Mouse (Mus musculus) midbrain, embryonic 11.5 days (tissue): ENCODE results near the gene Sergef. TPM values are rescaled to one million over a fixed set of nuclear protein-coding genes. Genes with fewer than 3 reads are reported as not detected.
"Not testable (repeated sequence)": the region's sequence is repeated elsewhere in the genome, so short reads cannot be mapped to it uniquely, and the experiment has no call there.

Source experiments
- ATAC-seq: fragments of 200-750 bp; cut with Nextera tagmentation; 2 replicates; pipeline ENCODE4 v1.8.0; 2017; ENCODE audit warnings: moderate TSS enrichment, moderate library complexity; ENCODE audit not compliant: low FRiP score
- DNase-seq: peaks from one replicate; pipeline ENCODE4 v3.0.0; 2015; ENCODE audit warnings: low spot score; ENCODE audit errors: missing footprints
- H3K27ac ChIP-seq: fragments of 300-500 bp; sonication (generic); 2 replicates; pipeline ENCODE4 v1.5.1; 2014; ENCODE audit warnings: low read depth, low read length
- H3K27me3 ChIP-seq: fragments of 300-500 bp; sonication (generic); 2 replicates; pipeline ENCODE4 v1.6.1; 2014; ENCODE audit warnings: mild to moderate bottlenecking, low read length, moderate library complexity, mixed read lengths; ENCODE audit not compliant: control insufficient read depth, insufficient read depth
- H3K36me3 ChIP-seq: fragments of 300-500 bp; sonication (generic); 2 replicates; pipeline ENCODE4 v1.6.1; 2014; ENCODE audit warnings: mild to moderate bottlenecking, low read length, moderate library complexity, mixed read lengths; ENCODE audit not compliant: control insufficient read depth, insufficient read depth
- H3K4me1 ChIP-seq: fragments of 300-500 bp; sonication (generic); 2 replicates; pipeline ENCODE4 v1.6.1; 2014; ENCODE audit warnings: low read length; ENCODE audit not compliant: control insufficient read depth, insufficient read depth
- H3K4me2 ChIP-seq: fragments of 300-500 bp; sonication (generic); 2 replicates; pipeline ENCODE4 v1.6.1; 2014; ENCODE audit warnings: mild to moderate bottlenecking, moderate library complexity
- H3K4me3 ChIP-seq: fragments of 300-500 bp; sonication (generic); 2 replicates; pipeline ENCODE4 v1.5.1; 2014; ENCODE audit warnings: low read depth, low read length
- H3K9ac ChIP-seq: fragments of 300-500 bp; sonication (generic); 2 replicates; pipeline ENCODE4 v1.6.1; 2014; ENCODE audit warnings: low read length
- H3K9me3 ChIP-seq: fragments of 300-500 bp; sonication (generic); 2 replicates; pipeline ENCODE4 v1.6.1; 2016; ENCODE audit warnings: low read length; ENCODE audit not compliant: control insufficient read depth
- WGBS: fragments of 180-500 bp; shearing (Covaris S2); extraction: QIAGEN DNeasy Blood & Tissue Kit; methylation state at CpG from one replicate; pipeline ENCODE4 v1.1.7; 2014; 5-methylcytosine and 5-hydroxymethylcytosine counted together
- polyA plus RNA-seq: library from polyadenylated mRNA; unstranded; fragments of >200 nt; fragmentation: Nextera tagmentation; extraction: Ambion mirVana; gene quantifications from 2 replicates; pipeline ENCODE4 v1.2.1, GENCODE M21; 2014

The Sergef gene
- 14.3 and 15.7 TPM in 2 replicates for polyA plus RNA-seq

DNA sequence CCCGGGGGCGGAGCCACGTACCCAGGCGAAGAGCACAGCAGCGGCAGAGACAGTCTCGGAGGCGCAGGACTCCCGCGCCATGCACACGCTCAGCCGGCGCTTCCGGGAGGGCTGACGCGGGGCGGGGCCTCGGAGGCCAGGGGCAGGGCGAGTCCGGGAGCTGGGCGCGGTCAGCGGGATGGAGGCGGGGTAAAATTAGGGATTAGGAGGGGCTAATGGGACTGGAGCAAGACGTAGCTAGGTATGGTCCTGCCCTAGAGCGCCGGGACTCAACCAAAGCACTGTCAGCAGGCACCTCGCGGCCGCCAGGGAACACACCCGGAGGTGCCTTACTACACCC, at the start of gene Sergef:
TSS of gene Sergef (minus strand) at position 116 of the 340 bp plus-strand sequence.
- H3K9me3 ChIP-seq = no peaks in the 10 kb centered on the region
- peak within 1 kb of the TSS; percentile 75 for H3K9ac ChIP-seq
- 0% methylated on average over 30 of the region's 30 CpGs for WGBS
- H3K4me1 ChIP-seq = peaks cover 8% of the 10 kb centered on the region; the same call in 1 of the 2 replicates
- no peaks in the 10 kb centered on the region; the same call in 1 of the 2 replicates for H3K27me3 ChIP-seq
- peak within 1 kb of the TSS; percentile 46; the same call in 1 of the 2 replicates for H3K27ac ChIP-seq
- DNase-seq (peak; percentile 98), ATAC-seq (peak; percentile 96)
- H3K4me2 ChIP-seq = peak within 1 kb of the TSS; percentile 74
- no peaks in the 10 kb centered on the region for H3K36me3 ChIP-seq
- peak within 1 kb of the TSS; percentile 60 for H3K4me3 ChIP-seq

DNA sequence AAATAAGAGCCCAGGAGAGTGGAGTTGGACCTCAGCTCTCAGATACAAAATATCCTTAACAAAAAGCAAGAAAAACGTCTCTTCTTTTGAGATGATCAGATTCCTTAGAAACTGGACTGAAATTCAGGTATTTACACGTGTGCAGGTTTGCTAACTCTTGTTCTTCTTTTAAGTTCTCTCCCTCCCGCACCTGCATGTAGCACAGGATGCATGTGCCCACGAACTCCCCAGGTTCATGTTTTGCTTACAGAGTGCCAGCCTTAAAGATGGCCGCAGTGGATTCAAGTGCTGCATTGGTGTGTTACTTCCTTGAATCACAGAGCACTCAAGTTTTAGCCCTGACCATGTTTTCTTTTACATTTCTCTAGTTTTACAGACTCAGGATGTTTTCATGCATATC, 47.2 kb upstream of the Sergef start:
- no peaks in the 10 kb centered on the region for H3K27me3 ChIP-seq
- DNase-seq = peak; percentile 75
- WGBS = 85% methylated on average over 5 of the region's 5 CpGs
- H3K4me1 ChIP-seq = no peaks in the 10 kb centered on the region
- no peak for ATAC-seq
- H3K4me2 ChIP-seq = no peak overlapping the region
- no peak overlapping the region for H3K27ac ChIP-seq
- H3K9me3 ChIP-seq = no peaks in the 10 kb centered on the region
- no peak overlapping the region for H3K9ac ChIP-seq
- peaks cover 13% of the 10 kb centered on the region for H3K36me3 ChIP-seq
- no peak overlapping the region for H3K4me3 ChIP-seq

DNA sequence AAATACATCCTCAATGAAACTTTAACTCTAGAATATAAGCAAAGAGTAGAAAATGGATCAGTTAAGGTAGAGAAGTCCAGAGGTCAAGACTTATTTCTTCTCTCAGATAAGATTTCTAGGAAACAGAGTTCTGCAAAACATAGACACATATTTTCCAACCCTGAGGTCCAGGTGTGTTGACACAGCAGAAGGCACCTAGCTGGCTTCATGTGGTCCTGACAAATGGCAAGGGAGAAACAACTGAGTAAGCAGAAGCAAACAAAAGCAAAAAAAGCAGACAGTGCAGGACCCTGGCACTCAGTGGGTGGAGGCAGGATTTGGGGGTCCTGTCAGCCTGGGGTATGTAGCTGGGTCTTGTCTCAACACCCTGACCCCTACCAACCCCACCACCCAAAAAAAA, 41.1 kb upstream of the Sergef start:
- Histone ChIP-seq H3K4me3 (no peak overlapping the region), H3K4me2 (no peak overlapping the region)
- no peak for DNase-seq

GRCm38 (mm10) chr7:46679044-46679443, 39.4 kb upstream of the Sergef start:
- H3K4me2 ChIP-seq, H3K9me3 ChIP-seq, H3K36me3 ChIP-seq, H3K4me1 ChIP-seq, H3K27me3 ChIP-seq, ATAC-seq, H3K4me3 ChIP-seq, H3K9ac ChIP-seq, H3K27ac ChIP-seq: not testable (repeated sequence)
- peak; percentile 39 for DNase-seq
- WGBS = 93% methylated on average over 7 of the region's 7 CpGs

More for the DNA sequence above, 41.1 kb upstream of the Sergef start:
- no peak for ATAC-seq
- H3K27me3 ChIP-seq = no peaks in the 10 kb centered on the region
- no peak overlapping the region for H3K9ac ChIP-seq
- H3K27ac ChIP-seq = no peak overlapping the region
- H3K4me1 ChIP-seq = no peaks in the 10 kb centered on the region
- no peaks in the 10 kb centered on the region for H3K9me3 ChIP-seq
- H3K36me3 ChIP-seq = no peaks in the 10 kb centered on the region

DNA sequence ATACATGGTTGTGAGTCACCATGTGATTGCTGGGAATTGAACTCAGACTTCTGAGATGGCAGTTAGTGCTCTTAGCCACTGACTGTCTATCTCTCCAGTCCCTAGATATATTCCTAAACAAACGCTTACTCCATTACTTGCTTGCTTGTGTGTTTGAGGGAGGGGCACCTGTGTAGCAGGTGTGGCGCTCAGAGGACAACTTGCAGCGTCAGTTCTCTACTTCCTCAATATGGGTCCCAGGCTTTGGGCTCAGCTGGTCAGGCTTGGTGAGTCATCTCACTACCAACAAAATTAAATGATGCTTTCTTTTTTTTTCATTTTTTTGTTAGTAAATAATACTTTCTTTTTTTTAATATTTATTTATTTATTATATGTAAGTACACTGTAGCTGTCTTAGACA, 38.8 kb upstream of the Sergef start:
- Histone ChIP-seq H3K9me3 (no peaks in the 10 kb centered on the region), H3K4me1 (no peaks in the 10 kb centered on the region), H3K27me3 (no peaks in the 10 kb centered on the region), H3K4me2 (no peak overlapping the region), H3K36me3 (no peaks in the 10 kb centered on the region), H3K9ac (no peak overlapping the region), H3K4me3 (no peak overlapping the region), H3K27ac (no peak overlapping the region)
- ATAC-seq = no peak
- 89% methylated on average over 3 of the region's 3 CpGs for WGBS
- DNase-seq = peak; percentile 69

DNA sequence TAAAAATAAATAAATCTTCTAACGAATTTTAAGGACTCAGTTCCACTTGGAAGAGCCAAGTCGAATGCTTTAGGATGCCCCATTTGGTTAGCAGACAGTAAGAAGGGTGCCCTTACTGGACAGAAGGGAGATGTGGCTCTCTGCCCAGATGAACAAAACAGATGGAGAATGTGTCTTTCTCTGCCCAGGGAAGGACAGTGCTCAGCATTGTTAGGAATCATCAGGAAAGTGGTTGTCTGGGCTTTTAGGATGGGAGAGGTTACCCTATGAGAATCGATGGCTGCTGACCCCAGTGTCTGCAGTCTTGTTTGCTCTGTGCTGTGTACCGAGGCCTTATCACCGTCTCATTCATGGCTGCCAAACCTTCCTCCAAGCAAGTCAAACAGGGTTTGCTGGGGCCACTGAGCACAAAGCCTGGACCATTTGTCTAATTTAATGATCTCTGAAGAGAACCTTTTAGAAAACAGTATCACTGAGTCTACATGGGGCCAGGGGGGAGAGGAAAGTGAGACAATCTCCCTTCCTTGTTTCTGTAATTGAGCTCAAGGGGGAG, 37.3 kb upstream of the Sergef start:
- Histone ChIP-seq H3K4me2 (no peak overlapping the region), H3K4me3 (no peak overlapping the region), H3K4me1 (no peaks in the 10 kb centered on the region), H3K9ac (no peak overlapping the region), H3K36me3 (no peaks in the 10 kb centered on the region), H3K9me3 (no peaks in the 10 kb centered on the region), H3K27ac (no peak overlapping the region), H3K27me3 (no peaks in the 10 kb centered on the region)
- DNase-seq = peak; percentile 4
- no peak for ATAC-seq
- 71% methylated on average over 5 of the region's 5 CpGs for WGBS

- H3K4me2 ChIP-seq = no peak overlapping the region
- ATAC-seq = no peak
- no peak overlapping the region for H3K9ac ChIP-seq
- no peaks in the 10 kb centered on the region for H3K4me1 ChIP-seq
- 85% methylated on average over 8 of the region's 8 CpGs for WGBS
- H3K4me3 ChIP-seq = no peak overlapping the region
- DNase-seq = no peak
- H3K27ac ChIP-seq = no peak overlapping the region
- no peaks in the 10 kb centered on the region for H3K27me3 ChIP-seq
- H3K36me3 ChIP-seq = no peaks in the 10 kb centered on the region
- no peaks in the 10 kb centered on the region for H3K9me3 ChIP-seq
Observed at GRCm38 (mm10) chr7:46675886-46676285, 36.3 kb upstream of the Sergef start.

- ATAC-seq (no peak), DNase-seq (no peak)
- H3K9me3 ChIP-seq = no peaks in the 10 kb centered on the region
- no peak overlapping the region for H3K9ac ChIP-seq
- no peak overlapping the region for H3K27ac ChIP-seq
- no peaks in the 10 kb centered on the region for H3K36me3 ChIP-seq
- 94% methylated on average over 7 of the region's 7 CpGs for WGBS
- H3K27me3 ChIP-seq = no peaks in the 10 kb centered on the region
- H3K4me2 ChIP-seq = no peak overlapping the region
- no peaks in the 10 kb centered on the region for H3K4me1 ChIP-seq
- H3K4me3 ChIP-seq = no peak overlapping the region
Observed at GRCm38 (mm10) chr7:46675061-46675460, 35.5 kb upstream of the Sergef start.

DNA sequence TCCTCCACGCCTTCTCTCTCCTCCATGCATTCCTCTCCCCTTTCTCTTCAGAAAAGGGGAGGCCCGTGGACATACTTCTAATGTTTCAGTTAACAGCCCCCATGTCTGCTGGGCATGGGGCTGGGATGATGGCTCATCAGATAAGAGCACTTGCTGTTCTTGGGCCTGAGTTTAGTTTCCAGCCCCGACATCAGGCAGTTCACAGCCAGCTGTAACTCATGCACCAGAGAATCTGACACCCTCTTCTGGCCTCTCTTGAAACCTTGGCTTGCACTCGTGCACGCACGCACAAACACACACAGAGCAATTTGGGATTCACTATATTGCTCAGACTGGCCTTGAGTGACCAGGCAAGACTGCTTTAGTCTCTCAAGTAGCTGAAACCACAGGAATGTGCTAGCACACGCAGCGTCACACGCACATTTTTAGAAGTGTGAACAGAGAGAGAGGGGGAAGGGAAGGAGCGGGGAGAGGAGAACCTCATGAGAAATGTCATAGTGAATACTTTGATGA, 32.6 kb upstream of the Sergef start, which contains the start of gene Tph1:
TSS of gene Tph1 (minus strand) at position 378 of the 513 bp plus-strand sequence.
- Histone ChIP-seq H3K36me3 (no peaks in the 10 kb centered on the region), H3K27me3 (no peaks in the 10 kb centered on the region; the same call in 1 of the 2 replicates), H3K9ac (no peak within 1 kb of the TSS), H3K4me3 (no peak within 1 kb of the TSS), H3K4me2 (no peak within 1 kb of the TSS), H3K4me1 (peaks cover 3% of the 10 kb centered on the region), H3K9me3 (no peaks in the 10 kb centered on the region), H3K27ac (no peak within 1 kb of the TSS)
- ATAC-seq = no peak
- WGBS = 73% methylated on average over 10 of the region's 10 CpGs
- peak; percentile 65 for DNase-seq
